Mouse (Mus musculus): ENCODE data around the gene Dna2. TPM values are rescaled to one million over a fixed set of nuclear protein-coding genes. Genes with fewer than 3 reads are reported as not detected.

Dna2 gene
- polyA plus RNA-seq, 2 experiments, result 27.8 to 30.2 TPM

DNA sequence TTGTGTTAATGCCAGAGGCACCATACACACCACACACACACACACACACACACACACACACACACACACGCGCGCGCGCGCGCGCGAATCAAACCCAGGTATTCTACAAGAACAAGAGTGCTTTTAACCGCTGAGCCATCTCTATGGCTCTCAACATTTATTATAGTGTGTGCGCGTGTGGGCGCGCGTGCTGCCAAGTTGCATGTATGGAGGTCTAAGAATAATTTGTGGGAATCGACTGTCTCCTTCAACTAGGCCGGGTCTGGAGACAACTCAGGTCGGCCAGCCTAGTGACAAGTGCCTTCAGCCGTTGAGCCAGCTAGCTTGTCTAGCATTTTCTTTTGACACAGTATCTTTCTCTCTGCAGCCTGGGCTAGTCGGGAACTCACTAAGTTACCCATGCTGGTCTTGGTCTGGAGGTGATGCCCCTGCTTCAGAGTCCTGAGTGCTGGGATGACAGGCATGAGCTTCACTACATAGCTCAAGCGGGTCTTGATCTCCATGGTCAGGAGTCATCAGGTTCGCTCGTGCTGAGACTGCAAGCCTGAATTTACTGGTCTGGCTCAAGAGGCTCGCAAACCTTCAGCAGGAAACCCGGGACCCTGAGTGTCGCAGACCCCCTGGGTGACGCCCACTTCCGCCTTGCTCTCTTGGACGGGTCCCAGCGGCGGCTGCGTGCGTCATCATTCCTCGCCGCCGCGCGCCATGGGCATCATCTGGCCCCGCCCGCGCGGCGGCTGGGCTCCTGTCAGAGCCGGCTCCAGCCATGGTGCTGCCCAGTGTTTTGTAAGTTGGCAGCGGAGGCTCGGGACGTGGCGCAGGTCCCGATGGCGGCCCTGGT is 26.7 kb upstream of the Dna2 start, which contains the start of gene Slc25a16:
Gene Slc25a16 (plus strand): TSS at position 709 of the 841 bp plus-strand sequence.
- Histone ChIP-seq H3K4me2 (ENCODE audit: low read depth) (peak within 1 kb of the TSS; percentile 86), H3K4me1 (replicated peaks; ENCODE audit: control insufficient read depth in 2 of 2, insufficient read depth in 2 of 2, low read length in 1 of 2) (peaks cover 8 to 13% of the 10 kb centered on the region in 2 experiments), H3K36me3 (replicated peaks; ENCODE audit: control insufficient read depth, insufficient read depth, low read depth) (no peaks in the 10 kb centered on the region), H3K4me3 (ENCODE audit: insufficient read depth in 1 of 2, low read depth in 2 of 2, low read length in 2 of 2) (peak within 1 kb of the TSS; percentile 77 to 97), H3K27ac (peak within 1 kb of the TSS; percentile 36), H3K27me3 (ENCODE audit: control insufficient read depth, insufficient read depth, low read length) (no peaks in the 10 kb centered on the region), H3K9ac (replicated peaks) (peak within 1 kb of the TSS; percentile 75), H3K9me3 (ENCODE audit: control insufficient read depth, low read length) (no peaks in the 10 kb centered on the region)
- WGBS (ENCODE audit: insufficient replicate concordance), result 7% methylated on average over 50 of the region's 50 CpGs
- peak; percentile 75 to 82 (median 76) for DNase-seq (ENCODE audit: low read depth in 3 of 3, low spot score in 3 of 3)
- peak; percentile 97 for ATAC-seq (ENCODE audit: insufficient read depth)
- TF ChIP-seq CTCF (IDR thresholded peaks at IDR 0.05; ENCODE audit: low read depth) (no peak), EP300 (IDR thresholded peaks at IDR 0.05; ENCODE audit: low read depth) (no peak)

DNA sequence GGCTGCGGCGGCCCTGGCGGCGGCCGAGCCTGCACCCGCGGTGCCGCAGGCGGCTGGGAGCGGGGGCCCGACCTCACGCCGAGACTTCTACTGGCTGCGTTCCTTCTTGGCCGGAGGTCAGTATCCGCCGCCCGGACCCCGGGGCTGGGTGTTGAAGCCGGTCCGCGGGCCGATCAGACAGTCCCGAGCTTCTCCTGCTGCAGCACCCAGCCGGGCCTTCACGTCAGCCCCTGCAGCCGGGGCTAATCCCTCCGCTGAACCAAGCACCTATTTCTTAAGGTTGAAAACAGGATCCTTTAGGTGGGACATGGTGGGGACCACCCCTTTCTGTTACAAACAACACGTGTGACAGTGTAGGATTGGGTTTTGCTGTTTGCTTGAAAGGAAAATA is 26.1 kb upstream of the Dna2 start:
- Histone ChIP-seq H3K9ac (replicated peaks) (peak overlapping the region; percentile 75), H3K27ac (peak overlapping the region; percentile 14), H3K36me3 (replicated peaks; ENCODE audit: control insufficient read depth, insufficient read depth, low read depth) (no peaks in the 10 kb centered on the region), H3K27me3 (ENCODE audit: control insufficient read depth, insufficient read depth, low read length) (no peaks in the 10 kb centered on the region), H3K9me3 (ENCODE audit: control insufficient read depth, low read length) (no peaks in the 10 kb centered on the region), H3K4me2 (ENCODE audit: low read depth) (peak overlapping the region; percentile 86), H3K4me1 (replicated peaks; ENCODE audit: control insufficient read depth in 2 of 2, insufficient read depth in 2 of 2, low read length in 1 of 2) (peaks cover 8 to 13% of the 10 kb centered on the region in 2 experiments), H3K4me3 (ENCODE audit: insufficient read depth in 1 of 2, low read depth in 2 of 2, low read length in 2 of 2) (peak overlapping the region; percentile 77 to 97)
- WGBS (ENCODE audit: insufficient replicate concordance), result 0% methylated on average over 29 of the region's 29 CpGs
- no peak for TF ChIP-seq CTCF (IDR thresholded peaks at IDR 0.05; ENCODE audit: low read depth)
- no peak for TF ChIP-seq EP300 (IDR thresholded peaks at IDR 0.05; ENCODE audit: low read depth)
- DNase-seq (ENCODE audit: low read depth in 3 of 3, low spot score in 3 of 3) (no peak), ATAC-seq (ENCODE audit: insufficient read depth) (peak; percentile 68)

DNA sequence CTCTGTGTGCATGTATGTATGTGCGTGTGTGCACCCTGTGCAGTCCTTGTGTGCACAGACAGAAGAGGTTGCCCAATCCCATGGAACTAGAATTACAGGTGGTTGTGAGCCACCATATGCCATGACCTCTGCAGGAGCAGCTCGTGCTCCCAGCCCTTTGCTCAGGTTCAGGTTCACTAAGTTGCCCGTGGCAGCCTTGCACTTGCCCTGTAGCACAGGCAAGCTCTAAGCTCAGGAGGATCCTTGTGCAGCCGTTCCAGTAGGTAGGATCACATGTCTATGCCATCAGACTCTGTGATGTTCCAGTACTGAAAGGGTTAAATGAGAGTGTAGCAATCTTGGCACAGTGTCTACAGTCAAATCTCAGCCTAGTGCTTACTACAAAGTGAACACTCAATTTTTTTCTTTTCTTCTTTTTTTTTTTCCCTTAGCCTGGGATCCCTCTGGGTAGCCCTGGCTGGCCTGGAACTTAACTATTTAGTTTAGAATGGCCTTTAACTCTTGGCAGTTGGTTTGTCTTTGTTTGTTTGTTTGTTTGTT is 22.7 kb upstream of the Dna2 start:
- Histone ChIP-seq H3K27me3 (ENCODE audit: control insufficient read depth, insufficient read depth, low read length) (no peaks in the 10 kb centered on the region), H3K9me3 (ENCODE audit: control insufficient read depth, low read length) (no peaks in the 10 kb centered on the region), H3K27ac (no peak overlapping the region), H3K4me1 (replicated peaks; ENCODE audit: control insufficient read depth in 2 of 2, insufficient read depth in 2 of 2, low read length in 1 of 2) (peaks cover 8 to 11% of the 10 kb centered on the region in 2 experiments), H3K4me3 (ENCODE audit: insufficient read depth in 1 of 2, low read depth in 2 of 2, low read length in 2 of 2) (no peak overlapping the region), H3K9ac (replicated peaks) (no peak overlapping the region), H3K4me2 (ENCODE audit: low read depth) (no peak overlapping the region), H3K36me3 (replicated peaks; ENCODE audit: control insufficient read depth, insufficient read depth, low read depth) (peaks cover 1% of the 10 kb centered on the region; the same call in 1 of the 2 replicates)
- DNase-seq (ENCODE audit: low read depth in 3 of 3, low spot score in 3 of 3) (no peak), ATAC-seq (ENCODE audit: insufficient read depth) (no peak)
- no peak for TF ChIP-seq CTCF (IDR thresholded peaks at IDR 0.05; ENCODE audit: low read depth)
- TF ChIP-seq EP300 (IDR thresholded peaks at IDR 0.05; ENCODE audit: low read depth), result no peak
- WGBS (ENCODE audit: insufficient replicate concordance), result 76% methylated on average over 4 of the region's 4 CpGs

DNA sequence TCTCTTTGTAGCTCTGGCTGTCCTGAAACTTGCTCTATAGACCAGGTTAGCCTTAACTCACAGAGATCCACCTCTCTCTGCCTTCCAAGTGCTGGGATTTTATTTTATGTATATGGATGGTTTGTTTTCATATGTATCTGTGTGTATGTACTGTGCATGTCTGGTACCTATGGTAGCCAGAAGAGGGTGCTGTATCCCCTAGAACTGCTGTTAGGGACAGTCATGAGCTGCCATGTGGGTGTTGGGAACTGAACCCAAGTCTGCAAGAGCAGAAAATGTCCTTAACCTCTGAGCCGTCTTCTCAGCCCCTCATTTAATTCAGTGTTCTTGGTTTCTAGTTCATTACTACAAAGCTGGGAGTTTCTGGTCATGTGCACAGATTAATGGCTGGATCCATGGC is 14.4 kb upstream of the Dna2 start:
- Histone ChIP-seq H3K36me3 (replicated peaks; ENCODE audit: control insufficient read depth, insufficient read depth, low read depth) (peaks cover 9% of the 10 kb centered on the region), H3K27me3 (ENCODE audit: control insufficient read depth, insufficient read depth, low read length) (no peaks in the 10 kb centered on the region), H3K4me3 (ENCODE audit: insufficient read depth in 1 of 2, low read depth in 2 of 2, low read length in 2 of 2) (no peak overlapping the region), H3K9ac (replicated peaks) (no peak overlapping the region), H3K9me3 (ENCODE audit: control insufficient read depth, low read length) (no peaks in the 10 kb centered on the region), H3K4me1 (replicated peaks; ENCODE audit: control insufficient read depth in 2 of 2, insufficient read depth in 2 of 2, low read length in 1 of 2) (no peaks in the 10 kb centered on the region), H3K4me2 (ENCODE audit: low read depth) (no peak overlapping the region), H3K27ac (no peak overlapping the region)
- DNase-seq (ENCODE audit: low read depth in 3 of 3, low spot score in 3 of 3) (no peak), ATAC-seq (ENCODE audit: insufficient read depth) (no peak)
- peak; percentile 36; the same call in 1 of the 2 replicates for TF ChIP-seq CTCF (IDR thresholded peaks at IDR 0.05; ENCODE audit: low read depth)
- TF ChIP-seq EP300 (IDR thresholded peaks at IDR 0.05; ENCODE audit: low read depth), result no peak
- WGBS (ENCODE audit: insufficient replicate concordance), result 87% methylated on average over 1 of the region's 1 CpGs

DNA sequence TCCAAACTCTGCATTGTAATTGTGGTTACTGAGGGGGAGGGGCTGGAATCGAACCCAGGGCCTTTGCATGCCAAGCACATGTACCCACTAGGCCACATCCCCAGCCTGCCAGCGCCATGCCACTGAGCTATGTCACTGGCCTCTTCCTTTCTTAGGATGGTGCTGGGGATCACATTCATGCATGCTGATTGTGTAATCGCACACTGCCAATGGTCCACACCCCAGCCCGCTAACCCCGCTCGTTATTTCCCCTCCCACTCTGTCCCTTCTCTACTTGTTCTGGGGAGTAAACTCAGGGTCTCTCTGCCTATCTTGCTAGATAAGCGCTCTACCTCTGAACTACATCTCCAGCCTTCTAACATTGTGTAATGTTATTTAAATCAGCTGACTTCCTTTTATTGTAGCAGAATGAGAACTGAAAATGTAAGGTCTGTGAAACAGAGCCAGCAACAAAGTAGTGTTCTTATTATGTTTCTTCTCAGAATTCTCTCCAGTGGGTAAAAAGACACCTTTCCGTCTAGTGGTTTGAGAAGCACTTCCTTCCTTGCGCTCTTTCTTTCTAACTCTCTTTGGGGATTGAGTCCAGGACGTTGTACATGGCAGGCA is 1.7 kb upstream of the Dna2 start:
- TF ChIP-seq CTCF (IDR thresholded peaks at IDR 0.05; ENCODE audit: low read depth), result no peak
- TF ChIP-seq EP300 (IDR thresholded peaks at IDR 0.05; ENCODE audit: low read depth), result no peak
- Histone ChIP-seq H3K36me3 (replicated peaks; ENCODE audit: control insufficient read depth, insufficient read depth, low read depth) (peaks cover 8% of the 10 kb centered on the region), H3K9me3 (ENCODE audit: control insufficient read depth, low read length) (no peaks in the 10 kb centered on the region), H3K4me1 (replicated peaks; ENCODE audit: control insufficient read depth in 2 of 2, insufficient read depth in 2 of 2, low read length in 1 of 2) (peaks cover 21 to 25% of the 10 kb centered on the region in 2 experiments), H3K4me2 (ENCODE audit: low read depth) (peak overlapping the region; percentile 47), H3K27ac (peak overlapping the region; percentile 73), H3K27me3 (ENCODE audit: control insufficient read depth, insufficient read depth, low read length) (no peaks in the 10 kb centered on the region), H3K4me3 (ENCODE audit: insufficient read depth in 1 of 2, low read depth in 2 of 2, low read length in 2 of 2) (no peak overlapping the region), H3K9ac (replicated peaks) (peak overlapping the region; percentile 20)
- ATAC-seq (ENCODE audit: insufficient read depth) (peak; percentile 75), DNase-seq (ENCODE audit: low read depth in 3 of 3, low spot score in 3 of 3) (peak; percentile 46 to 52 (median 51))
- 36% methylated on average over 10 of the region's 10 CpGs for WGBS (ENCODE audit: insufficient replicate concordance)

Data from liver, embryonic 14.5 days (tissue).